Comparison of ENCODE assay signal across 8 mouse cellular contexts in genomic region chr11:70763936-70764808, GRCm38 (mm10). TPM values are rescaled to one million over a fixed set of nuclear protein-coding genes. Genes with fewer than 3 reads are reported as not detected.
A peak's percentile ranks its signal among the peaks of the same experiment; 100 is the strongest.
DNase-seq lines count a peak whose midpoint lies in the region; ATAC-seq and TF ChIP-seq lines count a peak whose summit lies in the region.

Zfp3 (plus strand) TSS chr11:70764209.

- peaks cover 6% of the 10 kb centered on the region; the same call in 1 of the 2 replicates for H3K36me3 ChIP-seq in hindbrain, embryonic 14.5 days (replicated peaks; ENCODE audit: control insufficient read depth, insufficient read depth)

- POLR2A ChIA-PET in Patski (lab: Charles Lee): interaction anchor here (0.6 to 0.9 kb wide), 2 partner anchors 9 to 80 kb away, joined by 3 read pairs; no protein-coding TSS in a partner anchor

- in situ Hi-C loops in Patski (cut with MboI; ENCODE audit: low pct_unique_long_range_greater_than_20kb): no loop called here

- ATAC-seq in Patski: peak; percentile 83
- ATAC-seq in hindbrain, embryonic 14.5 days (ENCODE audit: low FRiP score): peak; percentile 88

- H3K4me2 ChIP-seq in hindbrain, embryonic 14.5 days (replicated peaks): peak within 1 kb of the TSS; percentile 84

- H3K4me1 ChIP-seq in hindbrain, embryonic 14.5 days (replicated peaks; ENCODE audit: control insufficient read depth, insufficient read depth, low read length): peaks cover 18% of the 10 kb centered on the region

- TF ChIP-seq CTCF in Patski (IDR thresholded peaks at IDR 0.05): no peak

- H3K9me3 ChIP-seq in hindbrain, embryonic 14.5 days (ENCODE audit: control insufficient read depth, low read length): no peaks in the 10 kb centered on the region

- under 1% methylated on average over 78 of the region's 78 CpGs for WGBS in hindbrain, embryonic 14.5 days

- peak within 1 kb of the TSS; percentile 83 for H3K27ac ChIP-seq in hindbrain, embryonic 14.5 days

- H3K9ac ChIP-seq in hindbrain, embryonic 14.5 days: peak within 1 kb of the TSS; percentile 83

- H3K4me3 ChIP-seq in hindbrain, embryonic 14.5 days (replicated peaks; ENCODE audit: low read length): peak within 1 kb of the TSS; percentile 77

- DNase-seq in Patski (ENCODE audit: low read depth, low spot score): no peak
- DNase-seq in cerebellum, postnatal 25 days: peak; percentile 88 to 90
- peak; percentile 67 to 74 for DNase-seq in frontal cortex, postnatal 25 days (ENCODE audit: low spot score in 2 of 2)
- DNase-seq in hindbrain, embryonic 14.5 days (ENCODE audit: low spot score): peak; percentile 65
- peak; percentile 78 for DNase-seq in left cerebral cortex, adult 11 months (ENCODE audit: low spot score)
- peak; percentile 82 for DNase-seq in lung, postnatal 36 days
- peak; percentile 89 for DNase-seq in retina, postnatal 1 day
- DNase-seq in thymus, postnatal 4 days: peak; percentile 90

- CTCF ChIA-PET in Patski (lab: Charles Lee): no interaction called here

- no peaks in the 10 kb centered on the region for H3K27me3 ChIP-seq in Patski
- H3K27me3 ChIP-seq in hindbrain, embryonic 14.5 days (ENCODE audit: control insufficient read depth, insufficient read depth, low read length): no peaks in the 10 kb centered on the region

RNA-seq across cellular contexts. Expression of gene Zfp3, which starts in this region (rescaled TPM):
- 7.9 TPM for polyA plus RNA-seq in Patski (2021)
- polyA plus RNA-seq in hindbrain, embryonic 14.5 days (2014; fragmentation: Nextera tagmentation; extraction: Ambion mirVana): 16.9 and 18.1 TPM in 2 replicates
